Mouse (Mus musculus): ENCODE measurements around the gene Ascl2. TPM values are rescaled to one million over a fixed set of nuclear protein-coding genes. Genes with fewer than 3 reads are reported as not detected.

Ascl2 gene
- polyA plus RNA-seq, 1 experiment from 2014 or later: 0.15 TPM

DNA sequence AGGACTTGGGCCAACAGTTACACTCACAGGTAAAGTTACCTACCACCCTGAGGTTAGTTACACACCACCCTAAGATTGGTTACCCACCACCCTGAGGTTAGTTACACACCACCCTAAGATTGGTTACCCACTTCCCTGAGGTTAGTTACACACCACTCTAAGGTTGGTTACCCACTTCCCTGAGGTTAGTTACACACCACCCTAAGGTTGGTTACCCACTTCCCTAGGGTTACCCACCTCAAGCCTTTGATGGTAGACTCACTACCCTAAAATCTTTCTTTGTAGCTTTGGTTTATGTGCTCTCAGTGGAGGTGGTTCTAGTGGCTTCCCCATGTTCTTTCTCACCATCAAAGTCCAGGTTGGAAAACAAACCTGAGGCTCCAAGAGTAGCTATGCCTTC, 25.9 kb upstream of the Ascl2 start:
- no peak for ATAC-seq (ENCODE audit: low FRiP score, low read depth)

DNA sequence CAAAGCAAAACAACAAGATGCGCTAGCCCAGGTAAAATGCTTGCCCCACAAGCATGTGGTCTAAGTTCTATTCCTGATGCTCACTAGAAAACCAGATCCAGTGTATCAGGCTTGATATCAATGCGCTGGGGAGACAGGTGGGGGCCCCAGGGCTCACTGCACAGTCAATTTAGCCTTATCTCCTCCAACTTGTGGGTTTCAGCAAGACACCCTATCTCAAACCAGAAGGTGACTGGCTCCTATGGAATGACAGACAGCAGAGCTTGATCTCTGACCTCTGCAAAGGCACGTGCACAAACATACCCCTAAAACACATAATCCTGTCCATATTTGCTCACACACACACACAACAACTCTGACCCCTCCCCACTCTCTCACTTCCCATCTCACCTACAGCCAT, 18.7 kb upstream of the Ascl2 start:
- Histone ChIP-seq H3K27me3 (replicated peaks) (no peaks in the 10 kb centered on the region), H3K9me3 (no peaks in the 10 kb centered on the region), H3K4me1 (no peaks in the 10 kb centered on the region), H3K36me3 (no peaks in the 10 kb centered on the region), H3K4me2 (replicated peaks) (no peak overlapping the region), H3K4me3 (no peak overlapping the region), H3K9ac (no peak overlapping the region), H3K27ac (no peak overlapping the region)
- no peak for ATAC-seq (ENCODE audit: low FRiP score, low read depth)
- WGBS: 85% methylated on average over 3 of the region's 3 CpGs

More for the DNA sequence above, 25.9 kb upstream of the Ascl2 start:
- H3K27me3 ChIP-seq (replicated peaks): no peaks in the 10 kb centered on the region
- no peak overlapping the region for H3K27ac ChIP-seq
- H3K4me2 ChIP-seq (replicated peaks): no peak overlapping the region
- no peaks in the 10 kb centered on the region for H3K9me3 ChIP-seq
- no peak overlapping the region for H3K4me3 ChIP-seq
- H3K9ac ChIP-seq: no peak overlapping the region
- no peaks in the 10 kb centered on the region for H3K4me1 ChIP-seq
- no peaks in the 10 kb centered on the region for H3K36me3 ChIP-seq

DNA sequence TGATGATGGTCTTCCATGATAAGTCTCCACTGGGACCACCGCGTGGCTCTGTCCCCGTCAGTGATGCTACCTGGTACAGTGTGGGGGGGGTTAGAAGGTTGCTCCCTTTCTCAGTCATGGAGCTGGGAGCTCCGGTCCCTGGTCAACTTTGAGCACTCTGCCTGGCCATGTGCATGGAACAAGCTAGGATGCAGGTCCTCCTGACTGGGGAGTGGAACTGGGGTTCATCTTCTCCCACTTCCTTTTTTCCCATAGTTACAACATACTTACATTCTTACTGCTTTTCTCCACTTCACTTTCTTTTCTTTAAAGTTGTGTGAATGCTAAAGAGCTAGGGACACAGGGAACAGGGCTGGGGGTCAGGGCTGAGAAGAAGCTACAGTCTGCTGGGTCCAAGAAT, 16.1 kb upstream of the Ascl2 start:
- 95% methylated on average over 4 of the region's 4 CpGs for WGBS
- Histone ChIP-seq H3K4me1 (no peaks in the 10 kb centered on the region), H3K9ac (no peak overlapping the region), H3K27me3 (replicated peaks) (no peaks in the 10 kb centered on the region), H3K4me3 (no peak overlapping the region), H3K27ac (no peak overlapping the region), H3K9me3 (no peaks in the 10 kb centered on the region), H3K36me3 (no peaks in the 10 kb centered on the region), H3K4me2 (replicated peaks) (no peak overlapping the region)
- no peak for ATAC-seq (ENCODE audit: low FRiP score, low read depth)

DNA sequence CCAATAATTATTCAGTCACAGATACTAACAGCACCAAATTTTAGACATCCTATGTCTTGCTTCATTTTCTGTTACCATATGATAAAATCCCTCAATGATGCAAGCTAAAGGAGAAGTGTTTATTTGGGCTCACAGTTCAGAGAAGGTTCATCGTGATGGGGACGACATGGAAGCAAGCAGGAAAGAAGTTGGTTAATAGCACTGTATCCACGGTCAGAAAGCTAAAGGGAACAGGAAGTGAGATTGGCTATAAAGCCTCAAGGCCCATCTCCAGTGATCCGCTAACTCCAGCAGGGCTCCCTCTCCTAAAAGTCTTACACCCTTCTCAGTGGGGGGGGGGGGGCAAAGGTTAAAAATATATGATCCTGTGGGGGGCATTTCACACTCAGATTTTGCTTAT, 12.8 kb upstream of the Ascl2 start:
- Histone ChIP-seq H3K27me3 (replicated peaks) (no peaks in the 10 kb centered on the region), H3K9me3 (no peaks in the 10 kb centered on the region), H3K9ac (no peak overlapping the region), H3K36me3 (no peaks in the 10 kb centered on the region), H3K27ac (no peak overlapping the region), H3K4me2 (replicated peaks) (no peak overlapping the region), H3K4me3 (no peak overlapping the region), H3K4me1 (no peaks in the 10 kb centered on the region)
- no peak for ATAC-seq (ENCODE audit: low FRiP score, low read depth)
- 79% methylated on average over 4 of the region's 4 CpGs for WGBS

DNA sequence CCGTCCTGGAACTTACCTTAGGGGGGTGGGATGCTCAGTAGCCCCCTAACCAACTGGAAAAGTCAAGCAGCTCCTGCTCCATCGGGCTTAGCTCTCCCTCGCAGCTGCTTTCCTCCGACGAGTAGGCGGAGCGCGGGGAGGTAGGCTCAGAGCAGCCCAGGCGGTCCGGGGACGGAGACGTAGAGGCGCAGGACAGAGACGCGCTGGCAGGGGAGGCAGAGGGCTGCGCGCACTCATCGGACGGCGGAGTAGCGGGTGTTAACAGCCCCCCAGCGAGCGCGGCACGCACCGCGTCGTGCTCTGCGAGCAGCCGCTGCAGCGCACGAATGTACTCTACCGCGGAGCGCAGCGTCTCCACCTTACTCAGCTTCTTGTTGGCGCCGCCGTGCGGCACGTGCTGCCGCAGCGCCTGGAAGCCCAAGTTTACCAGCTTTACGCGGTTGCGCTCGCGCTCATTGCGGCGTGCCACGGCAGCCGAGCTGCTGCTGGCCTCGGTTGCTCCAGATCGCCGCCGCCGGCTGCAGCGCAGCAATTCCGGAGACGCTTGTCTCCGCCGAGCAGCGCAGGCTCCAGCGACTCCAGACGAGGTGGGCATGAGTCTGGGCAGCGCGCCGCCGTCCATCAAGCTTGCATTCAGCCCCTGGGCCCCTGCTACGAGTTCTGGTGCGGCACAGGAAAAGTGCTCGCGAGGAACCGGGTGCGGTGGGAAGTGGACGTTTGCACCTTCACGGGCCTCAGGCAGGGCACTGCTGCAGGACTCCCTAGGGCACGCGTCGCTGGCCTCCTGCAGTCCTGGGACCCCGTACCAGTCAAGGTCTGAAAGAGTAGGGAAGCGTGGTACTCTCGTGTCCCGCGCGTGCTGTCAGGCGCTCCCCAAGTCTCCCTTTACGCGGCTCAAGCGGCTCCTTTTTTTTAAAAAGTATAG, 918 bp downstream of the Ascl2 start:
- WGBS: under 1% methylated on average over 90 of the region's 90 CpGs
- Histone ChIP-seq H3K4me2 (replicated peaks) (peak overlapping the region; percentile 95), H3K9me3 (no peaks in the 10 kb centered on the region), H3K27me3 (replicated peaks) (peaks cover 82% of the 10 kb centered on the region), H3K4me3 (peak overlapping the region; percentile 42), H3K27ac (no peak overlapping the region), H3K9ac (peak overlapping the region; percentile 33), H3K36me3 (no peaks in the 10 kb centered on the region), H3K4me1 (peaks cover 23% of the 10 kb centered on the region)
- ATAC-seq (ENCODE audit: low FRiP score, low read depth): peak; percentile 58

DNA sequence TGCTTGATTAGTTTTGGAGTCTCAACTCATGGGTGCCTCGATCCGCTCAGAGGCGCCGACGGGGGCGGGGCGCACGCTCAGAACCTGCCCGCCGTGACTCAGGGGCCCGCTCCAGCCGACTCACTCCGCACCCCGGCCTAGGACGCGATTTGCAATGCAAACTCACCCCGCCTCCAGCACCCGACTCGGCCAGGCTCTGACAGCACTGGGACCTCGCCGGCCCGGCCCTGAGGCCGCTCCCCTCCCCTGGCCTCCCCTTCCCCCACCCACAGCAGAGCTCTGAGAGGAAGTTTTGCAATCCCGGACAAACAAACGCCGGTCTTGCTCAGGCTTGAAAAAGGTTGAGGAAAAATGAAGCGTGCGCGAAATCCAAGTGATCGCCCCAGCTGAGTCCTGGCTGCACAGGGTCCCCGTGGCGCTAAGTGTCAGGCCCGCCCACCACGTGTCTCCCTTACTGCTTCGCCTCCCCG, 1.6 kb downstream of the Ascl2 start:
- H3K4me3 ChIP-seq: peak overlapping the region; percentile 42
- under 1% methylated on average over 36 of the region's 36 CpGs for WGBS
- H3K4me2 ChIP-seq (replicated peaks): peak overlapping the region; percentile 95
- H3K27ac ChIP-seq: no peak overlapping the region
- peaks cover 82% of the 10 kb centered on the region for H3K27me3 ChIP-seq (replicated peaks)
- ATAC-seq (ENCODE audit: low FRiP score, low read depth): peak; percentile 44; the same call in 1 of the 2 replicates
- no peaks in the 10 kb centered on the region for H3K36me3 ChIP-seq
- H3K9me3 ChIP-seq: no peaks in the 10 kb centered on the region
- H3K4me1 ChIP-seq: peaks cover 23% of the 10 kb centered on the region
- H3K9ac ChIP-seq: peak overlapping the region; percentile 33; the same call in 1 of the 2 replicates

DNA sequence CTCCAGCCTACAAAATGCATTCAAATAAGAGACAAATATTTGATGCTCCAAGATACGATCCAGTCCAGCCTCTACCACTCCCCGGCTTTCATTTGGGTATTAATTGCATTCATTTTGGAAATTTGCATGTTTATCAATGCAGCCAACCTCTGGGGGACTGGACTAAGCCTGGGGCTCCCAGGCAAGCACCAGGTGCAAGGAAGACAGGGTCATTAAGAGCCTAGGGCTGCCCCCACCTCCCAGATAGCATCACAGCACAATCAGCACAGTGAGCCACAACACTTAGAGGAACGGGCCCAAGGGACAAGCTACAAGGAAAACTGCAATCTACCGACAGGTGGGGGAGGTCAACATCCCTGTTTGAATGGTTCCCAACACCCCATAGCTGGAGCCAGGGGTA, 9.3 kb downstream of the Ascl2 start:
- Histone ChIP-seq H3K4me3 (no peak overlapping the region), H3K27me3 (replicated peaks) (peaks cover 5% of the 10 kb centered on the region), H3K4me2 (replicated peaks) (no peak overlapping the region), H3K9ac (no peak overlapping the region), H3K36me3 (no peaks in the 10 kb centered on the region), H3K4me1 (no peaks in the 10 kb centered on the region), H3K27ac (no peak overlapping the region), H3K9me3 (no peaks in the 10 kb centered on the region)
- WGBS: 72% methylated on average over 4 of the region's 4 CpGs
- no peak; the same call in 1 of the 2 replicates for ATAC-seq (ENCODE audit: low FRiP score, low read depth)

DNA sequence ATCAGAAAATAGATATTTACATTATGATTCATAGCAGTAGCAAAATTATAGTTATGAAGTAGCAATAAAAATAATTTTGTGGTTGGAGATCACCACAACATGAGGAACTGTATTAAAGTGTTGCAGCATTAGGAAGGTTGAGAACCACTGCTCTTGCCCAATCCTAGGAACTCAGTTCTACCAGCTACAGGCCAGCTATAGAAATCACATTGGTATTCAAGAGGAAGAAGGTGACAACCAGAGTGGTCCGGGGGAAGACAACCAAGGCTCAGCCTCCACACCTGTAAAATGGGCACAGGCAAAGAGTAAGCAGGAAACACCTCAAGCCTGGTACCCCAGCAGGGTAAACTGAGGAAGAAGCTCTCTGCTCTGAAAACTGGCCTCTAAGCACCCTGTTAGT, 10.2 kb downstream of the Ascl2 start:
- Histone ChIP-seq H3K9me3 (no peaks in the 10 kb centered on the region), H3K4me2 (replicated peaks) (no peak overlapping the region), H3K4me1 (no peaks in the 10 kb centered on the region), H3K9ac (no peak overlapping the region), H3K4me3 (no peak overlapping the region), H3K27ac (no peak overlapping the region), H3K27me3 (replicated peaks) (no peaks in the 10 kb centered on the region), H3K36me3 (no peaks in the 10 kb centered on the region)
- ATAC-seq (ENCODE audit: low FRiP score, low read depth): no peak
- 94% methylated on average over 1 of the region's 1 CpGs for WGBS

DNA sequence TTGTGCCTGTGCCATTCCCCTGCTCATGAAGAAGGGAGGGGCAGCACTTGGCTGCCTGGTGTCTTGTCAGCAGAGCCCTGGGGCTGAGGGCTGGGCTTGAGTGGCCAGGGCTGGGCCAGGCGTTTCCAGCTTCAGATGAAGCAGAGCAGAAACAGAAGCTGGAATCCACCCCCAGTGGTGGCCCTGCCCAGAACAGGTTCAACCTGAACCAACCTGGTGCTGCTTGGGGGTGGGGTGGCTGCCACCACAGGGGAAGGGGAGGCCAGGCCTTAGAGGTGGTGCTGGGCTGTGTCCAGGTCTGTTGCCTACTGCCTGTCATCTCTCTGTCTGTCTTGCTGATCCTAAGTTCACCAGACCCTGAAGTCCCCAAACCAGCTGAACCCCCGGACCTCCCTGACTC, 13.0 kb downstream of the Ascl2 start:
- H3K9me3 ChIP-seq: no peaks in the 10 kb centered on the region
- no peak for ATAC-seq (ENCODE audit: low FRiP score, low read depth)
- no peak overlapping the region for H3K4me2 ChIP-seq (replicated peaks)
- H3K4me3 ChIP-seq: no peak overlapping the region
- no peak overlapping the region for H3K27ac ChIP-seq
- H3K36me3 ChIP-seq: no peaks in the 10 kb centered on the region
- H3K9ac ChIP-seq: no peak overlapping the region
- H3K27me3 ChIP-seq (replicated peaks): no peaks in the 10 kb centered on the region
- WGBS: 82% methylated on average over 2 of the region's 2 CpGs
- no peaks in the 10 kb centered on the region for H3K4me1 ChIP-seq

DNA sequence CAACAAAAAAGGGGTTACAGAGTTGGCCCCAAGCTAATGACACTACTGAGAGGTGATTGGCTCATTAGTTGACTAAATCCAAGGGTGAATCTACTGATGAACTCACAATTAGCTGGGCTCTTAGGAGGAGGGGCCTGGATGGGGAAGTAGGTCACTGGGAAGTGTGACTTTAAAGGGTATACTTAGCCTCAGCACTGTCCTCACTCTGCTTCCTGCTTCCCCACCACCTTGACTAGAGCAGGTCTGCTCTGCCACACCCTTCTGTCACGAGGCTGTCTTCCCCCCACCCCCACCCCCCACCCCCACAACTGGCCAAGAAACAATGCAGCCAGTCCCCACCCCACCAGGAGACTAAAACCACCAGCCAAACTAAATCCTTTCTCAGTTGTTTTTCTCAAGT, 19.5 kb downstream of the Ascl2 start:
- H3K9me3 ChIP-seq: no peaks in the 10 kb centered on the region

DNA sequence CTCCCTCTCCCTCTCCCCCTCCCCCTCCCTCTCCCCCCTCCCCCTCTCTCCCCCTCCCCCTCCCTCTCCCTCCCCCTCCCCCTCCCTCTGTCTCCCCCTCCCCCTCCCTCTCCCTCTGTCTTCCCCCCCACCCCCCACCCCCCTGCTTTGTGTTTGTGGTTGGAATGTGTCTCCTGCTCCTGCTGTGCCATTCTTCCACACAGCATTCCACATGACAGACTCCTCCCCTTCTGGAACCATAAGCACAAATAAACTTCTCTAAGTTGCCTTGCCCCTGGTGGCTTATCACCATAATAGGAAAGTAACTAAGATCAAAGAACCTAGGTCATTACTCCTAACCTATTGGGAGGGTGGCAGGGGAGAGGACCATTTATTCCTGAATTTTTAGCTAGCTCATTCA, 31.4 kb downstream of the Ascl2 start:
- H3K4me2 ChIP-seq (replicated peaks): no peak overlapping the region
- no peaks in the 10 kb centered on the region for H3K27me3 ChIP-seq (replicated peaks)
- no peak overlapping the region for H3K4me3 ChIP-seq
- H3K27ac ChIP-seq: no peak overlapping the region
- no peak for ATAC-seq (ENCODE audit: low FRiP score, low read depth)
- H3K9ac ChIP-seq: no peak overlapping the region
- no peaks in the 10 kb centered on the region for H3K4me1 ChIP-seq
- H3K9me3 ChIP-seq: no peaks in the 10 kb centered on the region
- no peaks in the 10 kb centered on the region for H3K36me3 ChIP-seq

More for the DNA sequence above, 19.5 kb downstream of the Ascl2 start:
- no peak overlapping the region for H3K4me3 ChIP-seq
- H3K27ac ChIP-seq: no peak overlapping the region
- no peaks in the 10 kb centered on the region for H3K27me3 ChIP-seq (replicated peaks)
- no peak overlapping the region for H3K4me2 ChIP-seq (replicated peaks)
- no peaks in the 10 kb centered on the region for H3K4me1 ChIP-seq
- no peaks in the 10 kb centered on the region for H3K36me3 ChIP-seq
- no peak for ATAC-seq (ENCODE audit: low FRiP score, low read depth)
- WGBS: 7% methylated on average over 1 of the region's 1 CpGs
- no peak overlapping the region for H3K9ac ChIP-seq

DNA sequence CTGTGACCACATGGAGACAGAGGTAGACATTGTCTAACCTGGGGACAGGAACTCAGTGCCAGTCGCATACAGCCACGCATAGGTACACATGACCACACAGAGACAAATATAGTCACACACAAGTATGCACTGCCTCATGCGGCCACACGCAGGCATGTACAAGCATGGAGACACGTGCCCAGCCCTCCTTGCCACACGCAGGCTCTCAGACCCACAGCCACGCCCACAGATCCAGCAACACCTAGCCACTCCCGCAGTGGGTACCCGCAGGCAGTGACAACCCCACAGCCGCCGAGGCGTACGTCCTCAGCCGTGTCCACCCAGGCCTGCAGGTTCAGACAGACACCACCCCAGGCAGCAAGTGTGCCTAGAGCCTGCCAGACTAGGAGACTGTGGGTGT, 33.4 kb downstream of the Ascl2 start:
- ATAC-seq (ENCODE audit: low FRiP score, low read depth): no peak
- no peaks in the 10 kb centered on the region for H3K9me3 ChIP-seq
- no peaks in the 10 kb centered on the region for H3K27me3 ChIP-seq (replicated peaks)
- H3K4me1 ChIP-seq: no peaks in the 10 kb centered on the region
- no peak overlapping the region for H3K4me3 ChIP-seq
- H3K27ac ChIP-seq: no peak overlapping the region
- H3K36me3 ChIP-seq: no peaks in the 10 kb centered on the region
- H3K4me2 ChIP-seq (replicated peaks): no peak overlapping the region
- 93% methylated on average over 14 of the region's 14 CpGs for WGBS
- H3K9ac ChIP-seq: no peak overlapping the region

DNA sequence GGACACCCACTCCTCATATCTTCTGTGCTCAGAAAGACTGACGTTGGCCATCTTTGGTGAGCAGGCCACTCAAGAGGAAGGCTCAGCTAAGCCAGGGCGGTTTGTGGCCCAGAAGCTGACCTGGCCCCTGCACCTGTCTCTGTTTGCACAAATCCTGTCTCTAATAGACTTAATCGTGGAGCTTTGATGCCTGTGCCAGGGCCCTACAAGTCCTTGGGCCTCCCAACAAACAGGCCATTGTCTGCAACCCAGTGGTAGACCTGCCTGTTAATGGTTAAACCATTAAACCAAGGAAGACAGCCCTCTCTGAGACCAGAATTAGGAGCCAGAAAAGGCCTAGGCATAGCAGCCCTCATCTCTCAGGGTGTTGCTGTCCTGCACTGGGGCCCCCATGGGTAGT, 36.6 kb downstream of the Ascl2 start:
- WGBS: 71% methylated on average over 3 of the region's 3 CpGs
- Histone ChIP-seq H3K4me1 (no peaks in the 10 kb centered on the region), H3K36me3 (no peaks in the 10 kb centered on the region)

More for the DNA sequence above, 36.6 kb downstream of the Ascl2 start:
- no peak for ATAC-seq (ENCODE audit: low FRiP score, low read depth)
- no peak overlapping the region for H3K9ac ChIP-seq
- no peaks in the 10 kb centered on the region for H3K9me3 ChIP-seq
- H3K4me3 ChIP-seq: no peak overlapping the region
- no peak overlapping the region for H3K4me2 ChIP-seq (replicated peaks)
- H3K27ac ChIP-seq: no peak overlapping the region
- H3K27me3 ChIP-seq (replicated peaks): no peaks in the 10 kb centered on the region

Data from neural tube, embryonic 12.5 days (tissue).